18 mouse cellular contexts compared by ENCODE assay signal in genomic region chr13:114531780-114532179, GRCm38 (mm10).
DNase-seq lines count a peak whose midpoint lies in the region; ATAC-seq and TF ChIP-seq lines count a peak whose summit lies in the region.
"Had no signal": no experiment of that assay in that cellular context is flagged by ENCODE, and none has a peak within 500 bp of the region (broad histone marks: within the 10 kb centered on the region; RNA-seq: fewer than 3 reads in every experiment).

No protein-coding gene starts in this region.

- H3K27ac ChIP-seq in midbrain, embryonic 11.5 days (ENCODE audit: low read depth, low read length): no peak overlapping the region
- H3K27ac ChIP-seq in midbrain, postnatal 0 days (ENCODE audit: low read depth, low read length): no peak overlapping the region
- no peak overlapping the region for H3K27ac ChIP-seq in forebrain, embryonic 13.5 days
- H3K27ac ChIP-seq in hindbrain, embryonic 14.5 days: no peak overlapping the region
- H3K27ac ChIP-seq in neural tube, embryonic 13.5 days (replicated peaks): no peak overlapping the region
- H3K27ac ChIP-seq: embryonic facial prominence, embryonic 13.5 days; kidney, embryonic 15.5 days; limb, embryonic 13.5 days; liver, embryonic 13.5 days; lung, embryonic 15.5 days; macrophage had no signal

- intact Hi-C loops in left cerebral cortex, postnatal 14 days (cut with DNase I): no loop called here

- H3K4me3 ChIP-seq in midbrain, embryonic 11.5 days (ENCODE audit: low read depth, low read length): no peak overlapping the region
- no peak overlapping the region for H3K4me3 ChIP-seq in midbrain, postnatal 0 days (ENCODE audit: low read depth, low read length)
- H3K4me3 ChIP-seq in forebrain, embryonic 13.5 days: no peak overlapping the region
- H3K4me3 ChIP-seq in hindbrain, embryonic 14.5 days (replicated peaks; ENCODE audit: low read length): no peak overlapping the region
- H3K4me3 ChIP-seq in neural tube, embryonic 13.5 days: no peak overlapping the region
- H3K4me3 ChIP-seq: embryonic facial prominence, embryonic 13.5 days; kidney, embryonic 15.5 days; limb, embryonic 13.5 days; liver, embryonic 13.5 days; lung, embryonic 15.5 days had no signal

- H3K36me3 ChIP-seq in midbrain, embryonic 11.5 days (ENCODE audit: control insufficient read depth, insufficient read depth, low read length): no peaks in the 10 kb centered on the region
- H3K36me3 ChIP-seq in midbrain, postnatal 0 days (ENCODE audit: insufficient read depth, low read length): no peaks in the 10 kb centered on the region
- H3K36me3 ChIP-seq in forebrain, embryonic 13.5 days (ENCODE audit: poor library complexity, severe bottlenecking): no peaks in the 10 kb centered on the region
- H3K36me3 ChIP-seq in hindbrain, embryonic 14.5 days (replicated peaks; ENCODE audit: control insufficient read depth, insufficient read depth): no peaks in the 10 kb centered on the region
- no peaks in the 10 kb centered on the region for H3K36me3 ChIP-seq in neural tube, embryonic 13.5 days
- H3K36me3 ChIP-seq: embryonic facial prominence, embryonic 13.5 days; kidney, embryonic 15.5 days; limb, embryonic 13.5 days; liver, embryonic 13.5 days; lung, embryonic 15.5 days had no signal

- ATAC-seq in midbrain, embryonic 11.5 days (ENCODE audit: low FRiP score): peak; percentile 43; the same call in 1 of the 2 replicates
- no peak for ATAC-seq in midbrain, postnatal 0 days (ENCODE audit: low FRiP score)
- ATAC-seq in forebrain, embryonic 13.5 days: peak; percentile 67; the same call in 1 of the 2 replicates
- ATAC-seq in hindbrain, embryonic 14.5 days (ENCODE audit: low FRiP score): no peak
- ATAC-seq in neural tube, embryonic 13.5 days (ENCODE audit: low read depth): no peak
- ATAC-seq: intestine, postnatal 0 days had no signal

- 46% methylated on average over 5 of the region's 5 CpGs for WGBS in midbrain, embryonic 11.5 days
- WGBS in midbrain, postnatal 0 days: 32% methylated on average over 5 of the region's 5 CpGs
- 12% methylated on average over 5 of the region's 5 CpGs for WGBS in forebrain, embryonic 13.5 days
- 38% methylated on average over 5 of the region's 5 CpGs for WGBS in hindbrain, embryonic 14.5 days
- WGBS in neural tube, embryonic 13.5 days: 40% methylated on average over 5 of the region's 5 CpGs

- H3K4me2 ChIP-seq in midbrain, embryonic 11.5 days: no peak overlapping the region; the same call in 1 of the 2 replicates
- no peak overlapping the region for H3K4me2 ChIP-seq in midbrain, postnatal 0 days (ENCODE audit: low read depth, low read length, poor library complexity, severe bottlenecking)
- 0 out of 2 replicates have a peak overlapping the region, but pooled peaks have one; percentile 30 for H3K4me2 ChIP-seq in forebrain, embryonic 13.5 days
- peak overlapping the region; percentile 17; the same call in 1 of the 2 replicates for H3K4me2 ChIP-seq in hindbrain, embryonic 14.5 days (replicated peaks)
- H3K4me2 ChIP-seq in neural tube, embryonic 13.5 days: peak overlapping the region; percentile 6; the same call in 1 of the 2 replicates
- H3K4me2 ChIP-seq: embryonic facial prominence, embryonic 13.5 days; kidney, embryonic 15.5 days; limb, embryonic 13.5 days; liver, embryonic 13.5 days; lung, embryonic 15.5 days had no signal

- H3K27me3 ChIP-seq in midbrain, embryonic 11.5 days (ENCODE audit: control insufficient read depth, insufficient read depth, low read length): no peaks in the 10 kb centered on the region
- H3K27me3 ChIP-seq in midbrain, postnatal 0 days (ENCODE audit: insufficient read depth, low read length): no peaks in the 10 kb centered on the region
- 0 out of 2 replicates have a peak, but pooled peaks cover 2% of the 10 kb centered on the region for H3K27me3 ChIP-seq in forebrain, embryonic 13.5 days
- no peaks in the 10 kb centered on the region for H3K27me3 ChIP-seq in hindbrain, embryonic 14.5 days (ENCODE audit: control insufficient read depth, insufficient read depth, low read length)
- H3K27me3 ChIP-seq in neural tube, embryonic 13.5 days: no peaks in the 10 kb centered on the region
- H3K27me3 ChIP-seq: embryonic facial prominence, embryonic 13.5 days; kidney, embryonic 15.5 days; limb, embryonic 13.5 days; liver, embryonic 13.5 days; lung, embryonic 15.5 days had no signal

- TF ChIP-seq CTCF in midbrain, postnatal 0 days (IDR thresholded peaks at IDR 0.05): no peak

- H3K9me3 ChIP-seq in midbrain, embryonic 11.5 days (ENCODE audit: control insufficient read depth, low read length): no peaks in the 10 kb centered on the region
- H3K9me3 ChIP-seq in midbrain, postnatal 0 days (ENCODE audit: low read length): no peaks in the 10 kb centered on the region
- H3K9me3 ChIP-seq in forebrain, embryonic 13.5 days (replicated peaks): no peaks in the 10 kb centered on the region
- no peaks in the 10 kb centered on the region for H3K9me3 ChIP-seq in hindbrain, embryonic 14.5 days (ENCODE audit: control insufficient read depth, low read length)
- H3K9me3 ChIP-seq in neural tube, embryonic 13.5 days: no peaks in the 10 kb centered on the region
- H3K9me3 ChIP-seq: embryonic facial prominence, embryonic 13.5 days; kidney, embryonic 15.5 days; limb, embryonic 13.5 days; liver, embryonic 13.5 days; lung, embryonic 15.5 days had no signal

- no peak for DNase-seq in midbrain, embryonic 11.5 days (ENCODE audit: low spot score, missing footprints)
- no peak for DNase-seq in midbrain, postnatal 0 days (ENCODE audit: low spot score)
- DNase-seq in hindbrain, embryonic 14.5 days (ENCODE audit: low spot score): no peak
- DNase-seq in layer of hippocampus, adult 11-12 months (ENCODE audit: low spot score): no peak
- DNase-seq in left cerebral cortex, postnatal 14 days (ENCODE audit: low spot score in 2 of 2): no peak
- DNase-seq: adrenal gland, adult 2 months; cerebellum, adult 8-10 months; gastrocnemius, postnatal 36 days; kidney, postnatal 4 days; liver, embryonic 13.5 days had no signal

- peaks cover 11% of the 10 kb centered on the region for H3K4me1 ChIP-seq in midbrain, embryonic 11.5 days (ENCODE audit: control insufficient read depth, insufficient read depth, low read length)
- H3K4me1 ChIP-seq in midbrain, postnatal 0 days (ENCODE audit: insufficient read depth, low read length): no peaks in the 10 kb centered on the region
- peaks cover 12% of the 10 kb centered on the region for H3K4me1 ChIP-seq in forebrain, embryonic 13.5 days
- no peaks in the 10 kb centered on the region for H3K4me1 ChIP-seq in hindbrain, embryonic 14.5 days (replicated peaks; ENCODE audit: control insufficient read depth, insufficient read depth, low read length)
- H3K4me1 ChIP-seq in neural tube, embryonic 13.5 days (replicated peaks): peaks cover 6% of the 10 kb centered on the region
- H3K4me1 ChIP-seq: kidney, embryonic 15.5 days; limb, embryonic 13.5 days; liver, embryonic 13.5 days; lung, embryonic 15.5 days had no signal

- no peak overlapping the region for H3K9ac ChIP-seq in midbrain, embryonic 11.5 days (ENCODE audit: low read length)
- H3K9ac ChIP-seq in midbrain, postnatal 0 days (replicated peaks; ENCODE audit: low read length, poor library complexity, severe bottlenecking): no peak overlapping the region
- H3K9ac ChIP-seq in forebrain, embryonic 13.5 days: no peak overlapping the region
- no peak overlapping the region for H3K9ac ChIP-seq in hindbrain, embryonic 14.5 days
- H3K9ac ChIP-seq in neural tube, embryonic 13.5 days: no peak overlapping the region
- H3K9ac ChIP-seq: embryonic facial prominence, embryonic 13.5 days; kidney, embryonic 15.5 days; limb, embryonic 13.5 days; liver, embryonic 13.5 days; lung, embryonic 15.5 days had no signal

Comparison
In these comparisons a context has a peak if more than half of its experiments do, and no peak if none do; other contexts are left out.
1. ATAC-seq: peak in midbrain, embryonic 11.5 days (single experiment) and forebrain, embryonic 13.5 days (single experiment); none in midbrain, postnatal 0 days (single experiment), hindbrain, embryonic 14.5 days (single experiment) and neural tube, embryonic 13.5 days (single experiment).
2. H3K4me2 ChIP-seq: peak in forebrain, embryonic 13.5 days (single experiment), hindbrain, embryonic 14.5 days (single experiment) and neural tube, embryonic 13.5 days (single experiment); none in midbrain, embryonic 11.5 days (single experiment) and midbrain, postnatal 0 days (single experiment).